In the genomic region with DNA sequence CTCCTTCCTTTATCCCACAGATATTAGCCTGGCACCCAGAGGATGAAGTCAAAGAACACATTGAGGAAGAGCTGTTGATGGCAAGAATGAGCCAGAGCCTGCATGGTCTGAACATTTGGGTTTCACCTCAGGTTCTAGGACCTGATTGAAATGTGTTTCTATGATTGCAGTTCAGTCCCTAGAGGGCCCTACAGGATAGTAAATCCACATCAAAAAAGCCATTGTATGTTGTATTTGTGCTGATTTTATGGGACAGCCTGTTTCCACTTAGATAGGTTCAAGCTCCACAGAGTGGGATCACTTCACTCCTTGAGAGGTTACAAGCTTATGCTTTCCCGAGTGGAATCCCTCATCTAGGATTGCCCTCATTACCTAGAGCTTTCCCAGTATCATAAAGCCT, we compare ENCODE assay signal across 15 mouse cellular contexts.
DNase-seq lines count a peak whose midpoint lies in the region; ATAC-seq and TF ChIP-seq lines count a peak whose summit lies in the region.
"Had no signal": no experiment of that assay in that cellular context is flagged by ENCODE, and none has a peak within 500 bp of the region (broad histone marks: within the 10 kb centered on the region; RNA-seq: fewer than 3 reads in every experiment).

No protein-coding gene starts in this region.

- no peaks in the 10 kb centered on the region for H3K4me1 ChIP-seq in kidney, embryonic 15.5 days
- no peaks in the 10 kb centered on the region for H3K4me1 ChIP-seq in cortical plate, adult 2 months (ENCODE audit: control insufficient read depth, insufficient read depth, low read length)

- H3K9me3 ChIP-seq in kidney, embryonic 15.5 days (replicated peaks): no peaks in the 10 kb centered on the region
- H3K9me3 ChIP-seq: limb, embryonic 10.5 days; megakaryocyte, embryonic 14.5 days had no signal

- DNase-seq in embryo, embryonic 10.5 days (ENCODE audit: low spot score): peak; percentile 6
- no peak for DNase-seq in embryo, embryonic 9.5 days (ENCODE audit: extremely low spot score)
- DNase-seq in kidney, adult 9 months: peak; percentile 5
- peak; percentile 30 for DNase-seq in CD4-positive helper T cell, adult 2 months (ENCODE audit: low read depth, low spot score)
- no peak for DNase-seq in ovary, adult 18-20 months (ENCODE audit: low spot score)
- no peak for DNase-seq in retina, postnatal 1 day
- DNase-seq: cerebellum, postnatal 14 days; kidney, adult 8-10 months; layer of hippocampus, adult 9-11 months had no signal

- H3K9ac ChIP-seq in kidney, embryonic 15.5 days: no peak overlapping the region
- H3K9ac ChIP-seq: liver, embryonic 14.5 days had no signal

- no peak overlapping the region for H3K4me2 ChIP-seq in kidney, embryonic 15.5 days
- H3K4me2 ChIP-seq: heart, embryonic 11.5 days had no signal

- peak; percentile 13; the same call in 1 of the 2 replicates for TF ChIP-seq CTCF in cortical plate, adult 2 months (IDR thresholded peaks at IDR 0.05; ENCODE audit: extremely low read depth, insufficient read depth, low read length)

- H3K27me3 ChIP-seq in kidney, embryonic 15.5 days: no peaks in the 10 kb centered on the region

- H3K36me3 ChIP-seq in kidney, embryonic 15.5 days: no peaks in the 10 kb centered on the region
- H3K36me3 ChIP-seq: limb, embryonic 10.5 days had no signal

- WGBS in kidney, embryonic 15.5 days: 24% methylated on average over 1 of the region's 1 CpGs

- no peak for ATAC-seq in kidney, embryonic 15.5 days (replicated peaks; ENCODE audit: low FRiP score)

- no peak overlapping the region for H3K27ac ChIP-seq in kidney, embryonic 15.5 days
- H3K27ac ChIP-seq in cortical plate, adult 2 months (ENCODE audit: insufficient read depth, low read length): no peak overlapping the region
- H3K27ac ChIP-seq: limb, embryonic 10.5 days; liver, embryonic 14.5 days had no signal

- H3K4me3 ChIP-seq in kidney, embryonic 15.5 days (replicated peaks): no peak overlapping the region
- H3K4me3 ChIP-seq in cortical plate, adult 2 months (ENCODE audit: insufficient read depth, low read length): no peak overlapping the region
- H3K4me3 ChIP-seq: limb, embryonic 10.5 days; megakaryocyte, embryonic 14.5 days had no signal

- TF ChIP-seq POLR2A in cortical plate, adult 2 months (IDR thresholded peaks at IDR 0.05; ENCODE audit: extremely low read depth, insufficient read depth, low read length): no peak

Comparison
In these comparisons a context has a peak if more than half of its experiments do, and no peak if none do; other contexts are left out.
1. DNase-seq: peak in embryo, embryonic 10.5 days (single experiment), kidney, adult 9 months (single experiment) and CD4-positive helper T cell, adult 2 months (single experiment); none in embryo, embryonic 9.5 days (single experiment), ovary, adult 18-20 months (single experiment) and retina, postnatal 1 day (single experiment).